Mouse (Mus musculus) cerebellum, adult 2 months (tissue): ENCODE results near the gene Entpd3. TPM values are rescaled to one million over a fixed set of nuclear protein-coding genes. Genes with fewer than 3 reads are reported as not detected.
"Not testable (repeated sequence)": the region's sequence is repeated elsewhere in the genome, so short reads cannot be mapped to it uniquely, and the experiment has no call there.

Experiments used
- DNase-seq, 2 experiments: peaks; one replicate each; pipeline ENCODE4 v3.0.0; 2021
- H3K27ac ChIP-seq: fragments of 200-500 bp; 2 replicates; pipeline ENCODE4 v1.5.1; 2012; ENCODE audit warnings: low read length, control low read depth, inconsistent platforms; ENCODE audit not compliant: insufficient read depth
- H3K27me3 ChIP-seq: fragments of 200-500 bp; 2 replicates; pipeline ENCODE4 v1.6.1; 2012; ENCODE audit warnings: inconsistent platforms, mild to moderate bottlenecking, low read length, moderate library complexity; ENCODE audit not compliant: control insufficient read depth, insufficient read depth
- H3K4me1 ChIP-seq: fragments of 200-500 bp; 2 replicates; pipeline ENCODE4 v1.6.1; 2011; ENCODE audit warnings: low read length; ENCODE audit not compliant: control insufficient read depth, insufficient read depth
- H3K4me3 ChIP-seq: fragments of 200-500 bp; replicated peaks from 2 replicates; pipeline ENCODE3; 2011; ENCODE audit warnings: mild to moderate bottlenecking, low read depth, low read length, control low read depth; ENCODE audit not compliant: insufficient read depth
- CTCF ChIP-seq: fragments of 200-500 bp; IDR thresholded peaks from 2 replicates; pipeline ENCODE4 v1.5.1; 2011; ENCODE audit warnings: low read depth, mild to moderate bottlenecking, control low read depth, low read length, moderate library complexity, borderline replicate concordance; ENCODE audit not compliant: insufficient read depth
- POLR2A ChIP-seq: fragments of 200-500 bp; IDR thresholded peaks from 2 replicates; pipeline ENCODE4 v1.6.1; 2011; ENCODE audit warnings: low read length, control low read depth, borderline replicate concordance; ENCODE audit not compliant: insufficient read depth
- WGBS: fragments of 180-500 bp; shearing (Covaris S2); methylation state at CpG from one replicate; pipeline ENCODE4 v1.1.7; 2018; 5-methylcytosine and 5-hydroxymethylcytosine counted together
- polyA plus RNA-seq: library from polyadenylated mRNA; depleted of rRNA; stranded (reverse); fragments of >200 nt; gene quantifications from 2 replicates; pipeline ENCODE4 v1.2.3, GENCODE M21; 2012

Gene Entpd3
- polyA plus RNA-seq, 1 experiment: 13.9 TPM

- Histone ChIP-seq H3K27me3 (no peaks in the 10 kb centered on the region), H3K4me1 (no peaks in the 10 kb centered on the region), H3K27ac (no peak overlapping the region), H3K4me3 (no peak overlapping the region)
- TF ChIP-seq CTCF (no peak), POLR2A (no peak)
- DNase-seq: no peak
- WGBS: 51% methylated on average over 4 of the region's 4 CpGs
These were observed 12.3 kb upstream of the Entpd3 start for GRCm38 (mm10) chr9:120527270-120527669.

- Histone ChIP-seq H3K27ac (no peak overlapping the region), H3K4me3 (no peak overlapping the region), H3K4me1 (no peaks in the 10 kb centered on the region), H3K27me3 (no peaks in the 10 kb centered on the region)
- WGBS: 88% methylated on average over 8 of the region's 8 CpGs
- no peak for TF ChIP-seq POLR2A
- TF ChIP-seq CTCF: no peak
- DNase-seq: no peak
These were observed 11.7 kb upstream of the Entpd3 start for GRCm38 (mm10) chr9:120527919-120528318.

GRCm38 (mm10) chr9:120528815-120529510, 10.7 kb upstream of the Entpd3 start:
- Histone ChIP-seq H3K4me3 (no peak overlapping the region), H3K4me1 (no peaks in the 10 kb centered on the region), H3K27me3 (no peaks in the 10 kb centered on the region), H3K27ac (no peak overlapping the region)
- 83% methylated on average over 17 of the region's 17 CpGs for WGBS
- no peak for DNase-seq
- TF ChIP-seq CTCF: no peak
- no peak for TF ChIP-seq POLR2A

- H3K4me1 ChIP-seq: no peaks in the 10 kb centered on the region
- no peaks in the 10 kb centered on the region for H3K27me3 ChIP-seq
- TF ChIP-seq CTCF: no peak
- TF ChIP-seq POLR2A: no peak
- H3K27ac ChIP-seq: no peak overlapping the region
- WGBS: 88% methylated on average over 5 of the region's 5 CpGs
- DNase-seq: no peak
- H3K4me3 ChIP-seq: no peak overlapping the region
These were observed 9.1 kb upstream of the Entpd3 start for GRCm38 (mm10) chr9:120530471-120530870.

GRCm38 (mm10) chr9:120532062-120532461, 7.6 kb upstream of the Entpd3 start:
- whole genome bisulfite sequencing: 64% methylated on average over 6 of the region's 6 CpGs
- no peaks in the 10 kb centered on the region for H3K27me3 ChIP-seq
- TF ChIP-seq CTCF: no peak
- no peak for TF ChIP-seq POLR2A
- H3K4me3 ChIP-seq: no peak overlapping the region
- H3K27ac ChIP-seq: no peak overlapping the region
- DNase-seq: no peak
- H3K4me1 ChIP-seq: no peaks in the 10 kb centered on the region

GRCm38 (mm10) chr9:120532691-120533090, 6.9 kb upstream of the Entpd3 start:
- no peak for DNase-seq
- Histone ChIP-seq H3K27me3 (no peaks in the 10 kb centered on the region), H3K4me1 (no peaks in the 10 kb centered on the region), H3K27ac (no peak overlapping the region), H3K4me3 (no peak overlapping the region)
- 90% methylated on average over 6 of the region's 6 CpGs for WGBS
- TF ChIP-seq CTCF (no peak), POLR2A (no peak)

GRCm38 (mm10) chr9:120533446-120533950, 6.1 kb upstream of the Entpd3 start:
- not testable (repeated sequence) for H3K4me1 ChIP-seq, H3K27ac ChIP-seq, H3K4me3 ChIP-seq, H3K27me3 ChIP-seq, DNase-seq
- 94% methylated on average over 8 of the region's 8 CpGs for WGBS

- Histone ChIP-seq H3K27ac (no peak overlapping the region), H3K4me1 (no peaks in the 10 kb centered on the region), H3K4me3 (no peak overlapping the region), H3K27me3 (peaks cover 2% of the 10 kb centered on the region; the same call in 1 of the 2 replicates)
- no peak for TF ChIP-seq CTCF
- TF ChIP-seq POLR2A: no peak
- no peak for DNase-seq
- WGBS: 21% methylated on average over 2 of the region's 2 CpGs
These were observed 1.8 kb downstream of the Entpd3 start for GRCm38 (mm10) chr9:120541411-120541810.

- Histone ChIP-seq H3K4me3 (no peak overlapping the region), H3K27ac (no peak overlapping the region), H3K4me1 (no peaks in the 10 kb centered on the region), H3K27me3 (peaks cover 2% of the 10 kb centered on the region; the same call in 1 of the 2 replicates)
- WGBS: 23% methylated on average over 6 of the region's 6 CpGs
- no peak for DNase-seq
- no peak for TF ChIP-seq CTCF
- TF ChIP-seq POLR2A: no peak
These were observed 2.6 kb downstream of the Entpd3 start for GRCm38 (mm10) chr9:120542241-120542640.
